Mouse (Mus musculus) liver, adult 2 months (tissue): ENCODE measurements around the gene Gm572. TPM values are rescaled to one million over a fixed set of nuclear protein-coding genes. Genes with fewer than 3 reads are reported as not detected.

ENCODE experiments used
- DNase-seq: peaks from one replicate; pipeline ENCODE4 v3.0.0-alpha.2; 2011; ENCODE audit warnings: low read depth, low spot score; ENCODE audit errors: extremely low read depth
- H3K27ac ChIP-seq: fragments of 200-500 bp; replicated peaks from 2 replicates; pipeline ENCODE4 v1.5.1; 2012; ENCODE audit warnings: low read depth, mild to moderate bottlenecking, control low read depth, inconsistent platforms, low read length; ENCODE audit not compliant: insufficient read depth
- H3K27me3 ChIP-seq: fragments of 200-500 bp; 2 replicates; pipeline ENCODE4 v1.6.1; 2012; ENCODE audit warnings: mild to moderate bottlenecking, moderate library complexity, low read length, inconsistent platforms; ENCODE audit not compliant: control insufficient read depth, insufficient read depth
- H3K36me3 ChIP-seq: fragments of 200-500 bp; 2 replicates; pipeline ENCODE4 v1.6.1; 2012; ENCODE audit warnings: low read length, inconsistent platforms; ENCODE audit not compliant: control insufficient read depth, insufficient read depth
- H3K4me1 ChIP-seq: fragments of 200-500 bp; 2 replicates; pipeline ENCODE4 v1.6.1; 2011; ENCODE audit warnings: low read length; ENCODE audit not compliant: control insufficient read depth, insufficient read depth
- H3K4me3 ChIP-seq: fragments of 200-500 bp; 2 replicates; pipeline ENCODE4 v1.5.1; 2011; ENCODE audit warnings: low read depth, mild to moderate bottlenecking, control low read depth, low read length, moderate library complexity; ENCODE audit not compliant: insufficient read depth
- H3K79me2 ChIP-seq: fragments of 200-500 bp; 2 replicates; pipeline ENCODE4 v1.6.1; 2012; ENCODE audit warnings: inconsistent platforms, mild to moderate bottlenecking, low read length, moderate library complexity; ENCODE audit not compliant: control insufficient read depth, insufficient read depth
- H3K9ac ChIP-seq: fragments of 200-500 bp; 2 replicates; pipeline ENCODE4 v1.6.1; 2012; ENCODE audit warnings: low read depth, mild to moderate bottlenecking, control low read depth, inconsistent platforms, low read length
- CTCF ChIP-seq: fragments of 200-500 bp; IDR thresholded peaks from 2 replicates; pipeline ENCODE4 v1.5.1; 2011; ENCODE audit warnings: low read depth, low read length, control low read depth
- POLR2A ChIP-seq: fragments of 200-500 bp; IDR thresholded peaks from 2 replicates; pipeline ENCODE4 v1.6.1; 2011; ENCODE audit warnings: low read length, control low read depth; ENCODE audit not compliant: insufficient read depth; ENCODE audit errors: extremely low read depth
- WGBS: fragments of 180-500 bp; shearing (Covaris S2); methylation state at CpG from one replicate; pipeline ENCODE4 v1.1.7; 2018; 5-methylcytosine and 5-hydroxymethylcytosine counted together
- polyA plus RNA-seq: library from polyadenylated mRNA; depleted of rRNA; stranded (reverse); fragments of >200 nt; gene quantifications from 2 replicates; pipeline ENCODE4 v1.2.3, GENCODE M21; 2012; rRNA removed
- total RNA-seq: library from RNA; depleted of rRNA; stranded (reverse); fragments of >200 nt; gene quantifications from 2 replicates; pipeline ENCODE4 v1.2.3, GENCODE M21; 2014; rRNA removed

Gm572 gene
- total RNA-seq (not detected in 2 replicates), polyA plus RNA-seq (not detected in 2 replicates)

DNA sequence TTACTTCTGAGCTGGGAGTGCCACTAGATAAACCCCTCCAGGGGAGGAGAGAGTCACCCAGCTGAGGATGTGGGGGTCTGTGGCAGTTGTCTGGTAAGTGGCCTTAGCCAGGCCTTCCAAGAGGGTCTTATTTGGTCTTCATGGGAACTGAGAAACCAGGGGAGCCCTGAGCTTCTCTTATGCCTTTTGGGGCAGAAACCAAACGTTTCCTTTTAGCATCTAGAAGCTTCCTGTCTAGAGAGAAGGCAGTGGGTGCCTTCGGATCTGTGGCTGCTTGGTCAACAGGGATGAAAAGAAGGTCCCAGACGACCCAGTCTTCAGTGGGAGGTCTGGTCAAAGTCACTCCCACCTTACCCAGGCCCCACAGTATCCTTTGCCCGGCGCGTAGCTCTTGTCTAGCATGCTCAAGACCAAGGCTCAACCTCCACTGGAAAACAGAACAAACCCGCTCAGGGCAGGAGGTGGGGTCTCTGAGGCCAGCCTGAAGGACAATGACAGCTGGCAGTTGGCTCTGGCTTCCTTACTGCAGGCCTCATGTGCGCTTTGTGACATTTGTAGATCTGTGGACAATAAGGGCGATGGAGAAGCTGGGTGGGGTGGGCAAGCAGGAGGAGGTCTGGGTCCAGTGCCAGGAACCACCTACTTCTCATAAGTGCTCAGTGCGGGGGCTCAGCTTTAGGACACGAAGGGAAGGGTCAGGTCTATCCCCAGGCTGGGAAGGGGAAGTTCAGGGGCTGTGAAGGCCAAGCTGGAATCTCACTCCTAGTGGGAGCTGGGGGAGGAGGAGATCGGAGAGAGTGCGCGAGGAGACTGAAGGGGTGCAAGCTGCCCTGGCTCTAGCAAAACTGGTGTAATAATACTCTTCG is at the start of gene Gm572:
Gene Gm572, plus strand, starts transcription at position 27 of the 866 bp plus-strand sequence.
- Histone ChIP-seq H3K27ac (no peak within 1 kb of the TSS), H3K9ac (0 out of 2 replicates have a peak within 1 kb of the TSS, but pooled peaks have one; percentile 13), H3K4me1 (no peaks in the 10 kb centered on the region), H3K27me3 (no peaks in the 10 kb centered on the region), H3K36me3 (no peaks in the 10 kb centered on the region), H3K4me3 (peak within 1 kb of the TSS; percentile 21), H3K79me2 (no peaks in the 10 kb centered on the region)
- TF ChIP-seq CTCF, result no peak
- TF ChIP-seq POLR2A, result no peak
- DNase-seq, result no peak
- 61% methylated on average over 15 of the region's 15 CpGs for WGBS

DNA sequence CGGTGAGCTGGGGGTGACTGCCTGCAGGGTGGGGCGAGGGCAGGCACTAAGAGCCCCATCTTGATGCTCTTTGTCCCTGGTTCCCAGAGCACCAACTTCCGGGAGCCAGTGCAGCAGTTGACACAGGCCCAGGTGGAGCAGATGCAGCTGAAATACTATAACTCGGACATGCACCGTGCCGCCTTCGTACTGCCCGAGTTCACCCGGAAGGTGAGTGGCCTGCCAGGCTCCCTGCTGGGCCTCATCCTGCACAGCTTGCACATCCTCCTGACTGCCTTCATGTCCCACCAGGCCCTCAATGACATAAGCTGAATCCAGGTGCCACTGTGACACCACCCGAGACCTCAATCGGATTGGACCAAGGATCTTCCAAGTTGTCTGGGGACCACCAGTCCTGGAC is 49.1 kb upstream of the Gm572 start:
- Histone ChIP-seq H3K4me3 (no peak overlapping the region), H3K4me1 (peaks cover 10% of the 10 kb centered on the region), H3K27me3 (no peaks in the 10 kb centered on the region), H3K36me3 (peaks cover 21% of the 10 kb centered on the region; the same call in 1 of the 2 replicates), H3K27ac (no peak overlapping the region), H3K9ac (no peak overlapping the region), H3K79me2 (peaks cover 9% of the 10 kb centered on the region; the same call in 1 of the 2 replicates)
- 96% methylated on average over 11 of the region's 11 CpGs for WGBS
- TF ChIP-seq CTCF, result no peak
- no peak for TF ChIP-seq POLR2A
- DNase-seq, result no peak

DNA sequence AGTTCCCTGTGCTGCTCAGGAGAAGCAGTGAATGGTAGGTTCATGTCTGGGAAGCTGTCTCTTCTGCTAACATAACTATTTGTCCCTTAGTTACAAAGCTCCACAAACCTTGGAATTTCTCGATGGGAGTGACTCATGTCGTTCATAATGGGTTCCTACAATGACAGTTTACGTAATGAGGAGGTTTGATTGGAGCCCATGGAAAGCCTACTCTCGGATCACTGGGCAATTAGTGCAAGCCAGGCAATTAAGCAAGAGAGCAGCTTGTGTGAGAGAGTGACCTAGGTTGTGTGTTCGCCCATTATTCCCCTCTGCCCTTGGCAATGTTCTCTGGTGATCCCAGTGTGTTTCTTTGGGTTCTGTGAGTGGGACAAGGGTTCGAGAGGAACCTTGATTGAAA is 47.2 kb upstream of the Gm572 start:
- TF ChIP-seq POLR2A, result no peak
- no peak for TF ChIP-seq CTCF
- no peak for DNase-seq
- H3K36me3 ChIP-seq, result peaks cover 21% of the 10 kb centered on the region; the same call in 1 of the 2 replicates
- peaks cover 15% of the 10 kb centered on the region for H3K4me1 ChIP-seq
- no peaks in the 10 kb centered on the region for H3K27me3 ChIP-seq
- no peak overlapping the region for H3K27ac ChIP-seq
- H3K9ac ChIP-seq, result no peak overlapping the region
- no peak overlapping the region for H3K4me3 ChIP-seq
- H3K79me2 ChIP-seq, result peaks cover 9% of the 10 kb centered on the region; the same call in 1 of the 2 replicates
- WGBS, result 90% methylated on average over 6 of the region's 6 CpGs

DNA sequence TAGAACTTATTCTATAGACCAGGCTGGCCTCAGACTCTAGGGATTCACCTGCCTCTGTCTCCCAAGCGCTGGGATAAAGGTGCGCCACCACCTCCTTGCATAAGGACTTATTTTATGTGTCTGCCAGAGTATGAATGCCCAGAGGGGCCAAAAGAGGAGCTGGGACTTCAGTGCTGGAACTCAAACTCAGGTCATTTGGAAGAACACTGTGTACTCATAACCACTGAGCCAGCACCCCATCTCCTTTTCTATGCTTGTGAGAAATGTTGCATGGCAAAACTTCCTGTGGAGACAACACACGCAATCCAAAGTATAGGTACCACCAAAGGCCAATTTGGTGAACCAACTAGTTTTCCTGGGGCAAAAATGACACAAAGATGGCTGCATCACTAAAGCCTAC is 46.4 kb upstream of the Gm572 start:
- WGBS, result 96% methylated on average over 3 of the region's 3 CpGs
- Histone ChIP-seq H3K27ac (no peak overlapping the region), H3K4me3 (no peak overlapping the region), H3K27me3 (no peaks in the 10 kb centered on the region), H3K36me3 (peaks cover 21% of the 10 kb centered on the region; the same call in 1 of the 2 replicates), H3K4me1 (peaks cover 18% of the 10 kb centered on the region), H3K79me2 (peaks cover 5% of the 10 kb centered on the region; the same call in 1 of the 2 replicates), H3K9ac (no peak overlapping the region)
- DNase-seq, result no peak
- TF ChIP-seq CTCF, result no peak
- TF ChIP-seq POLR2A, result no peak

DNA sequence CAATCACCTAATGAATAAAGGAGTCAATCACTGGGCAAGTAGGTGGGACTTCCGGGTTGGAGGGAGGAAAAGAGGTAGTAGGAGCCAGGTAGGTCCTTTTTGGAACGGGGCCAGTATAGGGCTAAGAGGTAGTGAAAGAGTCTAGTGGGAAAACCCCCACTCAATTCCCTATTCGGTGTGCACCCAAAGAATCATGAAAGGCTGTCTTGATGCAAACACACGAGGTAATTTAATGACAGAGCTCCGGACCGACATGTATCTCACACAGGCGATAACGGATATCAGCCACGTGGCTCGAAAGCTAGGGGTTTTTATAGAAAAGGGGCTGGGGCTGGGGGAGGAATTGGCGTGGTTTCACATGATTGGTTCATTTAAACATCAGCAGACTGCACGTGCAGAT is 44.3 kb upstream of the Gm572 start:
- peaks cover 21% of the 10 kb centered on the region; the same call in 1 of the 2 replicates for H3K36me3 ChIP-seq
- TF ChIP-seq CTCF, result no peak
- no peak for TF ChIP-seq POLR2A
- 95% methylated on average over 12 of the region's 12 CpGs for WGBS

More for the DNA sequence above, 44.3 kb upstream of the Gm572 start:
- DNase-seq, result no peak
- no peaks in the 10 kb centered on the region for H3K27me3 ChIP-seq
- H3K4me3 ChIP-seq, result no peak overlapping the region
- no peaks in the 10 kb centered on the region; the same call in 1 of the 2 replicates for H3K79me2 ChIP-seq
- no peak overlapping the region for H3K9ac ChIP-seq
- no peak overlapping the region for H3K27ac ChIP-seq
- peaks cover 11% of the 10 kb centered on the region; the same call in 1 of the 2 replicates for H3K4me1 ChIP-seq
